Mouse (Mus musculus) forebrain, embryonic 11.5 days (tissue): ENCODE data around the gene Map3k19. TPM values are rescaled to one million over a fixed set of nuclear protein-coding genes. Genes with fewer than 3 reads are reported as not detected.

Experiments used
- ATAC-seq: fragments of 200-750 bp; cut with Nextera tagmentation; replicated peaks from 2 replicates; pipeline ENCODE4 v1.8.0; 2017; ENCODE audit warnings: moderate TSS enrichment; ENCODE audit not compliant: low FRiP score
- DNase-seq: peaks from one replicate; pipeline ENCODE4 v3.0.0-alpha.2; 2017; ENCODE audit warnings: low spot score
- H3K27ac ChIP-seq: fragments of 300-500 bp; sonication (generic); 2 replicates; pipeline ENCODE4 v1.5.1; 2014; ENCODE audit warnings: low read depth, low read length
- H3K27me3 ChIP-seq: fragments of 300-500 bp; sonication (generic); 2 replicates; pipeline ENCODE4 v1.6.1; 2014; ENCODE audit warnings: mild to moderate bottlenecking, low read length, mixed read lengths; ENCODE audit not compliant: control insufficient read depth, insufficient read depth
- H3K36me3 ChIP-seq: fragments of 300-500 bp; sonication (generic); 2 replicates; pipeline ENCODE4 v1.6.1; 2014; ENCODE audit warnings: mild to moderate bottlenecking, low read length, moderate library complexity, mixed read lengths; ENCODE audit not compliant: control insufficient read depth, insufficient read depth
- H3K4me1 ChIP-seq: fragments of 300-500 bp; sonication (generic); replicated peaks from 2 replicates; pipeline ENCODE4 v1.6.1; 2014; ENCODE audit warnings: low read length, mixed read lengths; ENCODE audit not compliant: control insufficient read depth, insufficient read depth
- H3K4me2 ChIP-seq: fragments of 300-500 bp; sonication (generic); 2 replicates; pipeline ENCODE4 v1.6.1; 2014; ENCODE audit warnings: low read depth, mild to moderate bottlenecking, low read length, moderate library complexity, mixed read lengths; ENCODE audit not compliant: severe bottlenecking
- H3K4me3 ChIP-seq: fragments of 300-500 bp; sonication (generic); 2 replicates; pipeline ENCODE4 v1.5.1; 2014; ENCODE audit warnings: low read depth, low read length
- H3K9ac ChIP-seq: fragments of 300-500 bp; sonication (generic); 2 replicates; pipeline ENCODE4 v1.6.1; 2014; ENCODE audit warnings: low read length
- H3K9me3 ChIP-seq: fragments of 300-500 bp; sonication (generic); 2 replicates; pipeline ENCODE4 v1.6.1; 2016; ENCODE audit warnings: low read length, mixed read lengths; ENCODE audit not compliant: control insufficient read depth
- WGBS: fragments of 180-500 bp; shearing (Covaris S2); extraction: QIAGEN DNeasy Blood & Tissue Kit; methylation state at CpG from one replicate; pipeline ENCODE4 v1.1.7; 2014; 5-methylcytosine and 5-hydroxymethylcytosine counted together
- polyA plus RNA-seq: library from polyadenylated mRNA; unstranded; fragments of >200 nt; fragmentation: Nextera tagmentation; extraction: Ambion mirVana; gene quantifications from 2 replicates; pipeline ENCODE4 v1.2.1, GENCODE M21; 2014

Map3k19 gene
- polyA plus RNA-seq, 1 experiment from 2014 or later, result not detected

GRCm38 (mm10) chr1:127788943-127789342 lies 65.9 kb downstream of the Map3k19 start:
- H3K27me3 ChIP-seq, result no peaks in the 10 kb centered on the region
- H3K27ac ChIP-seq, result no peak overlapping the region
- ATAC-seq (no peak), DNase-seq (no peak)
- H3K9ac ChIP-seq, result no peak overlapping the region
- no peaks in the 10 kb centered on the region for H3K36me3 ChIP-seq
- no peak overlapping the region for H3K4me2 ChIP-seq
- H3K4me1 ChIP-seq, result no peaks in the 10 kb centered on the region
- WGBS, result 82% methylated on average over 6 of the region's 6 CpGs
- no peaks in the 10 kb centered on the region for H3K9me3 ChIP-seq
- no peak overlapping the region for H3K4me3 ChIP-seq

GRCm38 (mm10) chr1:127785882-127786281 lies 68.9 kb downstream of the Map3k19 start:
- H3K27me3 ChIP-seq, result no peaks in the 10 kb centered on the region
- no peak overlapping the region for H3K4me3 ChIP-seq
- DNase-seq (no peak), ATAC-seq (no peak)
- no peak overlapping the region for H3K9ac ChIP-seq
- H3K9me3 ChIP-seq, result no peaks in the 10 kb centered on the region
- no peak overlapping the region for H3K27ac ChIP-seq
- peaks cover 1% of the 10 kb centered on the region; the same call in 1 of the 2 replicates for H3K4me1 ChIP-seq
- no peaks in the 10 kb centered on the region for H3K36me3 ChIP-seq
- WGBS, result 88% methylated on average over 1 of the region's 1 CpGs
- no peak overlapping the region for H3K4me2 ChIP-seq

DNA sequence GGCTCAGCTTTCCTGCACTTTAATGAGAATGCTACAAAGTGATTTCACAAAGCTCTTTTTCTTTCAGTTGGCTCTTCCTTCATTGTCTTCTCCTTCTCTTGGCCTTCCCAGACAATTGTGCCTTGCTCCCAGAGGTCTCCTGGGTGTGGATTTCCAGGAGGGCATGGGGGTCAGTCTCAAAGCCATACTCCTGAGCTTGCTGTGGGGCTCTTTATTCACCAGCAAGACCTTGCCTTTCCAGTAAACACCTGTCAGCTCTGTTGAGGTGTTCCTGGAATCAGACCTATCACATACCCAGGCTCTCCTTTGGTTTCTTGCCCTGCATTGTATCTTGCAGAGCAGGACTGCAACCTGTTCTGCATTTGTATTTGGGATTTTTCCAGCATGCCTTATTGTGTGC lies 71.0 kb downstream of the Map3k19 start:
- no peak for ATAC-seq

GRCm38 (mm10) chr1:127780849-127781248 lies 74.0 kb downstream of the Map3k19 start:
- Histone ChIP-seq H3K36me3 (no peaks in the 10 kb centered on the region; the same call in 1 of the 2 replicates), H3K27ac (no peak overlapping the region), H3K4me3 (no peak overlapping the region), H3K9me3 (no peaks in the 10 kb centered on the region), H3K9ac (no peak overlapping the region), H3K4me1 (peaks cover 13% of the 10 kb centered on the region), H3K27me3 (no peaks in the 10 kb centered on the region), H3K4me2 (no peak overlapping the region)
- DNase-seq, result no peak
- ATAC-seq, result no peak
- 61% methylated on average over 2 of the region's 2 CpGs for WGBS

More for the DNA sequence above, 71.0 kb downstream of the Map3k19 start:
- Histone ChIP-seq H3K4me2 (no peak overlapping the region), H3K4me3 (no peak overlapping the region), H3K27ac (no peak overlapping the region), H3K9ac (no peak overlapping the region), H3K4me1 (peaks cover 10% of the 10 kb centered on the region), H3K36me3 (no peaks in the 10 kb centered on the region; the same call in 1 of the 2 replicates), H3K9me3 (no peaks in the 10 kb centered on the region), H3K27me3 (no peaks in the 10 kb centered on the region)
- DNase-seq, result no peak

GRCm38 (mm10) chr1:127780142-127780541 lies 74.7 kb downstream of the Map3k19 start:
- Histone ChIP-seq H3K4me2 (no peak overlapping the region), H3K4me1 (peaks cover 13% of the 10 kb centered on the region), H3K4me3 (no peak overlapping the region), H3K36me3 (no peaks in the 10 kb centered on the region; the same call in 1 of the 2 replicates), H3K9ac (no peak overlapping the region), H3K27me3 (no peaks in the 10 kb centered on the region), H3K27ac (no peak overlapping the region), H3K9me3 (no peaks in the 10 kb centered on the region)
- ATAC-seq (no peak), DNase-seq (no peak)
- WGBS, result 28% methylated on average over 3 of the region's 3 CpGs

DNA sequence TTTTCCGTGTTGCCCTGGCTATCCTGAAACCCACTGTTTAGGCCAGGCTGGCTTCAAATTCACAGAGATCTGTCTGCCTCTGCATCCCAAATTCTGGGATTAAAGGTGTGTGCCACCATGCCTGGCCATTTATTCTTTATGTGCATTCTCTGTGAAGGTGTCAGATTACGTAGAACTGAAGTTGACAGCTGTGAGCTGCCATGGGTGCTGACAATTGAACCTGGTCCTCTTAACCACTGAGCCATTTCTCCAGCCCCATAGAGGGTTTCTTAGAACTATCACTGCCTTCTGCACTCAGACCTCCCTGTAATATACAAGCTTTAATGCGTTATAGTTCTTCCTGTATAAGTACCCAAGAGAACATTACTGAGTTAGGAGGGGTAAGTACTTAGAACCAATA lies 76.2 kb downstream of the Map3k19 start:
- Histone ChIP-seq H3K27ac (no peak overlapping the region), H3K36me3 (no peaks in the 10 kb centered on the region; the same call in 1 of the 2 replicates), H3K27me3 (no peaks in the 10 kb centered on the region), H3K4me1 (peaks cover 13% of the 10 kb centered on the region), H3K4me3 (no peak overlapping the region), H3K4me2 (no peak overlapping the region), H3K9me3 (no peaks in the 10 kb centered on the region), H3K9ac (no peak overlapping the region)
- ATAC-seq (no peak), DNase-seq (no peak)
- 94% methylated on average over 3 of the region's 3 CpGs for WGBS

GRCm38 (mm10) chr1:127776246-127776645 lies 78.6 kb downstream of the Map3k19 start:
- H3K9ac ChIP-seq, result no peak overlapping the region
- 0 out of 2 replicates have a peak overlapping the region, but pooled peaks have one; percentile 1 for H3K4me3 ChIP-seq

GRCm38 (mm10) chr1:127775206-127775720 lies 79.6 kb downstream of the Map3k19 start:
- H3K9ac ChIP-seq, result peak overlapping the region; percentile 92
- H3K27me3 ChIP-seq, result no peaks in the 10 kb centered on the region
- no peak for DNase-seq
- no peaks in the 10 kb centered on the region; the same call in 1 of the 2 replicates for H3K36me3 ChIP-seq
- H3K4me2 ChIP-seq, result peak overlapping the region; percentile 57
- H3K27ac ChIP-seq, result no peak overlapping the region
- peak overlapping the region; percentile 90 for H3K4me3 ChIP-seq
- peaks cover 11% of the 10 kb centered on the region for H3K4me1 ChIP-seq
- WGBS, result 13% methylated on average over 10 of the region's 10 CpGs
- H3K9me3 ChIP-seq, result no peaks in the 10 kb centered on the region
- ATAC-seq, result no peak

More at GRCm38 (mm10) chr1:127776246-127776645, 78.6 kb downstream of the Map3k19 start:
- Histone ChIP-seq H3K4me1 (peaks cover 13% of the 10 kb centered on the region), H3K36me3 (no peaks in the 10 kb centered on the region; the same call in 1 of the 2 replicates), H3K27ac (no peak overlapping the region), H3K4me2 (peak overlapping the region; percentile 37), H3K9me3 (no peaks in the 10 kb centered on the region), H3K27me3 (no peaks in the 10 kb centered on the region)
- no peak for DNase-seq
- no peak for ATAC-seq
- 76% methylated on average over 6 of the region's 6 CpGs for WGBS

DNA sequence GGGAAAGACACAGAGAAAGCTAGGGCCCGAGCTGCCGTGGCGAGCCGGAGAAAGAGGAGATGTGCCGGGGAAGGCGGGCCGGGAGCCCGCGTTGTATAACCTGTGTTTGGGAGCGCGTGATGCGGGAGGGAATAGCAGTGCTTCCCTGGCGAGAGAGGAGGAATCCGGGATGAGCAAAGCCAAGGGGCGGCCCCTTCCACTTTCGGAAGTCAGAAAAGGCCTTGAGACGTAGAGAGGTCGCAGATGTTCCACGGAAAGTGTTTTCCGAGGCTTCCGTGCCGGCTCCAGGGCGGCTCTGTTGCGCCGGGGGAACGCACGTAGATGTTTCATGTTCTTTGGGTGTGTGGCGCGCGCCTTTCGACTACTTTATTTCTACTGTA lies 80.3 kb downstream of the Map3k19 start:
- H3K4me2 ChIP-seq, result peak overlapping the region; percentile 57
- peak overlapping the region; percentile 90 for H3K4me3 ChIP-seq
- DNase-seq, result no peak
- H3K4me1 ChIP-seq, result peaks cover 6% of the 10 kb centered on the region
- no peaks in the 10 kb centered on the region; the same call in 1 of the 2 replicates for H3K36me3 ChIP-seq
- H3K9ac ChIP-seq, result peak overlapping the region; percentile 92
- no peaks in the 10 kb centered on the region for H3K9me3 ChIP-seq
- under 1% methylated on average over 31 of the region's 31 CpGs for WGBS
- no peak; the same call in 1 of the 2 replicates for ATAC-seq
- H3K27ac ChIP-seq, result peak overlapping the region; percentile 79
- H3K27me3 ChIP-seq, result no peaks in the 10 kb centered on the region
